Mouse (Mus musculus) spleen, adult 2 months (tissue): Measurements from ENCODE around the gene Rgs8. TPM values are rescaled to one million over a fixed set of nuclear protein-coding genes. Genes with fewer than 3 reads are reported as not detected.

Source experiments
- DNase-seq, 2 experiments: peaks; one replicate each; pipeline versions ENCODE4 v3.0.0 to v3.0.0-alpha.2; 2012 to 2021; ENCODE audit warnings: low spot score in 2 of 2, low read depth in 1 of 2
- H3K27ac ChIP-seq: fragments of 200-500 bp; 2 replicates; pipeline ENCODE4 v1.5.1; 2012; ENCODE audit warnings: low read length, inconsistent platforms; ENCODE audit not compliant: insufficient read depth
- H3K27me3 ChIP-seq: fragments of 200-500 bp; 2 replicates; pipeline ENCODE4 v1.6.1; 2012; ENCODE audit warnings: mild to moderate bottlenecking, moderate library complexity, low read length, inconsistent platforms; ENCODE audit not compliant: control insufficient read depth, insufficient read depth
- H3K36me3 ChIP-seq: fragments of 200-500 bp; 2 replicates; pipeline ENCODE4 v1.6.1; 2012; ENCODE audit warnings: mild to moderate bottlenecking, low read length, inconsistent platforms; ENCODE audit not compliant: control insufficient read depth, insufficient read depth
- H3K4me1 ChIP-seq: fragments of 200-500 bp; 2 replicates; pipeline ENCODE4 v1.6.1; 2011; ENCODE audit warnings: inconsistent platforms; ENCODE audit not compliant: control insufficient read depth, insufficient read depth, insufficient read length
- H3K4me3 ChIP-seq: fragments of 200-500 bp; 2 replicates; pipeline ENCODE4 v1.5.1; 2011; ENCODE audit warnings: mild to moderate bottlenecking, inconsistent platforms; ENCODE audit not compliant: insufficient read depth, insufficient read length; ENCODE audit errors: extremely low read depth
- CTCF ChIP-seq: fragments of 200-500 bp; IDR thresholded peaks from 2 replicates; pipeline ENCODE4 v1.5.1; 2011; ENCODE audit warnings: mild to moderate bottlenecking, inconsistent platforms; ENCODE audit not compliant: insufficient read depth, insufficient read length, insufficient replicate concordance; ENCODE audit errors: extremely low read depth
- POLR2A ChIP-seq: fragments of 200-500 bp; IDR thresholded peaks from 2 replicates; pipeline ENCODE4 v1.6.1; 2011; ENCODE audit warnings: low read depth, low read length, inconsistent platforms
- WGBS: fragments of 180-500 bp; shearing (Covaris S2); methylation state at CpG from one replicate; pipeline ENCODE4 v1.1.7; 2018; 5-methylcytosine and 5-hydroxymethylcytosine counted together
- polyA plus RNA-seq: library from polyadenylated mRNA; depleted of rRNA; stranded (reverse); fragments of >200 nt; gene quantifications from 2 replicates; pipeline ENCODE4 v1.2.3, GENCODE M21; 2012

Gene Rgs8
- polyA plus RNA-seq, 1 experiment = 0.02 TPM

DNA sequence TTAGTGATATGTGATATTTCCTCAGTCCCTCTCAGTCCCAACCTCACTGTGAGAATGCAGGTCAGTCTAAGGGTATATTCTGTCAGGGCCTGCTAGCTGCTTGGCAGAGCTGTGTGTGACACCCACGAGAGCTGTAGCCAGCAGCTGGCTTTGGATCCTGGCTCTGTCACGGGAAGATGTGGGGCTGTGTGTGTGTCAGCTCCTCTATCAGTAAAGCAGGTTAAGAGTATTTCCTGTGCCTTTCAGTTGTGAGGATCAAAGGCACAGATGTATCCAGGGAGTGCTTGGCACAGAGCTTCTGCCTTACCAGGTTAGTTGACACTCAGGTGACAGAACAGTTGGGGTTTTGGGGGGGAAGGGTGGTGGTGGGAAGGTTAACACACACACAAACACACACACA is 77.0 kb downstream of the Rgs8 start:
- WGBS = 68% methylated on average over 2 of the region's 2 CpGs
- H3K4me1 ChIP-seq = no peaks in the 10 kb centered on the region
- TF ChIP-seq POLR2A (no peak), CTCF (no peak)
- H3K4me3 ChIP-seq = no peak overlapping the region
- DNase-seq = no peak
- no peaks in the 10 kb centered on the region for H3K27me3 ChIP-seq
- H3K27ac ChIP-seq = no peak overlapping the region
- no peaks in the 10 kb centered on the region for H3K36me3 ChIP-seq

- no peak overlapping the region for H3K4me3 ChIP-seq
- H3K4me1 ChIP-seq = no peaks in the 10 kb centered on the region
- no peaks in the 10 kb centered on the region for H3K36me3 ChIP-seq
- WGBS = 73% methylated on average over 3 of the region's 3 CpGs
- TF ChIP-seq CTCF (no peak), POLR2A (no peak)
- no peak overlapping the region for H3K27ac ChIP-seq
- no peaks in the 10 kb centered on the region for H3K27me3 ChIP-seq
- DNase-seq = no peak
Measured at GRCm38 (mm10) chr1:153730671-153731070, 77.8 kb downstream of the Rgs8 start.

DNA sequence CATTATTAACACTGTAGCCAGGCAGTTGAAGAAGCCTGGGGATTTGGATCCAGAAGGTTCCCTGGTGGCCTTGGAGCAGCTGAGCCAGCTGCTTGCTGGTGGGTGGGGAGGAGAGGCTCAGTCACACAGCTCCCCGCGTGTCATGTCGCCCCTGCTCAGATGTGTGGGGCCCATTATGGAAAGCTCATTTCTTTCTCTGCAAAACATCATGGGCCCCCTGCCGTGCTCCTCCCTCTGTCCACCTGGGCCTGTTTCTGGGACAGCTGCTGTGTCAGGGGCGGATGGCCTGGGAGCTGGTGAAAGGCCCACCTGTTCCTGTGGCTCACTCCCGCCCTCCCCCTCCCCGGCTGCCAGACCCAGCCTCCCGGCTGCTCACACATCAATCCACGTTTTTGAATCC is 80.4 kb downstream of the Rgs8 start:
- 73% methylated on average over 9 of the region's 9 CpGs for WGBS
- Histone ChIP-seq H3K36me3 (no peaks in the 10 kb centered on the region), H3K4me1 (no peaks in the 10 kb centered on the region), H3K27me3 (no peaks in the 10 kb centered on the region), H3K4me3 (no peak overlapping the region), H3K27ac (no peak overlapping the region)
- TF ChIP-seq CTCF = no peak
- DNase-seq = no peak

DNA sequence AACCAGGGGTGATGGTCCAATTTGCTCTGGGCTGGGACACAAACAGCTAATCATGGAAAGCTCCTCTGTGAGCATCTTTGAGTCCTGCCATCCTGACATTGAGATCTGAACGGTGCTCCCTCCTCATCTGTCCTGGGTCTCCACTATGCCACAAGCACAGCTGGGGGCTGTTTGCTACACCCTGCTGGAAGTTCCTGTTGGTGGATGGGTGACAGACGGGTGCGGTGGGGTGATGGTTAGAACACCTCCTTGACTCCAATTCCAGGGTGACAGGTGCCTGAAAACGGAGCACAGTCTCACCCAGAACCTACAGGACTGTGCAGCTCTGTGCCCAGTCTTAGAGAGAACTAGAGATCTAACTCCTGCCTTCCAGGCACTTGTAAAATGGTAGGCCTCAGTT is 82.0 kb downstream of the Rgs8 start:
- H3K4me1 ChIP-seq = no peaks in the 10 kb centered on the region
- TF ChIP-seq POLR2A (no peak), CTCF (no peak)
- H3K27me3 ChIP-seq = no peaks in the 10 kb centered on the region
- no peak overlapping the region for H3K27ac ChIP-seq
- no peak overlapping the region for H3K4me3 ChIP-seq
- WGBS = 79% methylated on average over 4 of the region's 4 CpGs
- H3K36me3 ChIP-seq = no peaks in the 10 kb centered on the region
- no peak for DNase-seq

GRCm38 (mm10) chr1:153736096-153736495 is 83.3 kb downstream of the Rgs8 start:
- no peaks in the 10 kb centered on the region for H3K36me3 ChIP-seq
- no peak for TF ChIP-seq CTCF
- no peak for TF ChIP-seq POLR2A
- 68% methylated on average over 6 of the region's 6 CpGs for WGBS
- H3K27ac ChIP-seq = no peak overlapping the region
- H3K4me3 ChIP-seq = no peak overlapping the region
- H3K4me1 ChIP-seq = no peaks in the 10 kb centered on the region; the same call in 1 of the 2 replicates
- peaks cover 5% of the 10 kb centered on the region for H3K27me3 ChIP-seq
- DNase-seq = no peak

DNA sequence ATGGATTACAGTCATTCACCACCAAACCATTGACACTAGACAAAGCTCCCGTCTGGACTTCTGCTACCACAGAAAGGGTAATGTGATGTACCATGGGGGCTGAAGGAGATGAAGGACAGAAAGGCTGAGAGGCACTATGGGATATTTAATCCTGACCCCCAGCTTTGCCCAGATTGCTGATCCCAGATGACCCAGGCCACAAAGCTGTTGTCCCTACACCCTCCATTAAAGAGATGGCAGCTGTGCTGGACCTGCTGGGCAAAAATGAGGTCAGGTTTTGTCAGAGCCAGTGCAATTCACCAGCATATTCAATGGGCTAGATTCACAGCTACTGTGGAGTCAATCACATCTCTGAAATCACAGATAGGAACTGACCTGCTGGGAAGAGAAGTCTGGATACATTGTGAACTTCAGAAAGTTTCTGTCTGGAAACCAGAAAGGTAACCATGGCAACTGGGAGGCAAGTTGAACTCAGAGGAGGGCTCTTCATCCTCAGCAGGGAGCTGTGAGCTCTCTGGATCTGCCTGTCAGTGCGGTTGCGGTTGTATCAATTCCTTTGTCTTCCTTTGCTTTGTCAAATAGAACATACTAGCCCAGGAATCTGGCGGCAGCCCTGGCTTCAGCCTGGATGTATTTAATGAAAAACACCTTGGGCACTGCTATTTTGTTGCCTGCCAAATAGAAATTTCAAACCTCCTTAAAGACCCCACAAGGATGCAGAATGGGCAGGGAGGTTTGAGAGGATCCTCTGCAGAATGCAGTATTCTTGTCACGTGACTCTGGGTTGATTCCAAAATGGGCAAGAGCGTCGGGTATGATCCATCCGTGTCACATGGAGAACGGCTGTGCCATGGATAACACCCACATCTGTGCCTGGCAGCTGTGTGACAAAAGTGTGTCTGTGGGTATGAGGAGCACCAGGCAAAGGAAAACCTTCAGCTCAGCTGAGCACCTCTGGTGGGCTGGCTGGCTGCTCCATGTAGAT is 84.6 kb downstream of the Rgs8 start:
- peaks cover 5% of the 10 kb centered on the region for H3K27me3 ChIP-seq
- H3K4me1 ChIP-seq = no peaks in the 10 kb centered on the region; the same call in 1 of the 2 replicates
- TF ChIP-seq POLR2A = no peak
- no peak for TF ChIP-seq CTCF
- H3K4me3 ChIP-seq = no peak overlapping the region
- WGBS = 75% methylated on average over 9 of the region's 9 CpGs
- H3K36me3 ChIP-seq = no peaks in the 10 kb centered on the region
- no peak for DNase-seq
- no peak overlapping the region for H3K27ac ChIP-seq
